Mouse (Mus musculus) kidney, embryonic 16.5 days (tissue): Measurements from ENCODE around the gene Tagap. TPM values are rescaled to one million over a fixed set of nuclear protein-coding genes. Genes with fewer than 3 reads are reported as not detected.
"Not testable (repeated sequence)": the region's sequence is repeated elsewhere in the genome, so short reads cannot be mapped to it uniquely, and the experiment has no call there.

ENCODE experiments used
- ATAC-seq: fragments of 200-750 bp; cut with Nextera tagmentation; 2 replicates; pipeline ENCODE4 v1.8.0; 2017; ENCODE audit warnings: moderate TSS enrichment; ENCODE audit not compliant: low FRiP score, low TSS enrichment
- H3K27ac ChIP-seq: fragments of 300-500 bp; sonication (generic); 2 replicates; pipeline ENCODE4 v1.5.1; 2014; ENCODE audit warnings: low read length
- H3K27me3 ChIP-seq: fragments of 300-500 bp; sonication (generic); 2 replicates; pipeline ENCODE4 v1.6.1; 2014; ENCODE audit warnings: low read length, control low read depth, mixed read lengths; ENCODE audit not compliant: insufficient read depth
- H3K36me3 ChIP-seq: fragments of 300-500 bp; sonication (generic); 2 replicates; pipeline ENCODE4 v1.6.1; 2014; ENCODE audit warnings: low read length, control low read depth, mixed read lengths; ENCODE audit not compliant: insufficient read depth
- H3K4me1 ChIP-seq: fragments of 300-500 bp; sonication (generic); 2 replicates; pipeline ENCODE4 v1.6.1; 2014; ENCODE audit warnings: low read length, control low read depth, mixed read lengths; ENCODE audit not compliant: insufficient read depth
- H3K4me2 ChIP-seq: fragments of 300-500 bp; sonication (generic); replicated peaks from 2 replicates; pipeline ENCODE4 v1.6.1; 2014; ENCODE audit warnings: low read depth, low read length
- H3K4me3 ChIP-seq: fragments of 300-500 bp; sonication (generic); 2 replicates; pipeline ENCODE4 v1.5.1; 2014; ENCODE audit warnings: mild to moderate bottlenecking, low read length
- H3K9ac ChIP-seq: fragments of 300-500 bp; sonication (generic); replicated peaks from 2 replicates; pipeline ENCODE4 v1.6.1; 2014; ENCODE audit warnings: low read length
- H3K9me3 ChIP-seq: fragments of 300-500 bp; sonication (generic); 2 replicates; pipeline ENCODE4 v1.6.1; 2016; ENCODE audit warnings: low read length, control low read depth
- WGBS: fragments of 180-500 bp; shearing (Covaris S2); extraction: QIAGEN DNeasy Blood & Tissue Kit; methylation state at CpG from one replicate; pipeline ENCODE4 v1.1.7; 2014; 5-methylcytosine and 5-hydroxymethylcytosine counted together
- polyA plus RNA-seq: library from polyadenylated mRNA; unstranded; fragments of >200 nt; fragmentation: Nextera tagmentation; extraction: Ambion mirVana; gene quantifications from 2 replicates; pipeline ENCODE4 v1.2.1, GENCODE M21; 2015

The Tagap gene
- polyA plus RNA-seq, 1 experiment from 2014 or later = 0.60 TPM

GRCm38 (mm10) chr17:7927582-7928535, 2.1 kb downstream of the Tagap start:
- Histone ChIP-seq H3K27ac (no peak overlapping the region), H3K4me3 (no peak overlapping the region), H3K4me1 (peaks cover 12% of the 10 kb centered on the region), H3K9me3 (no peaks in the 10 kb centered on the region), H3K27me3 (no peaks in the 10 kb centered on the region), H3K4me2 (no peak overlapping the region), H3K9ac (no peak overlapping the region), H3K36me3 (no peaks in the 10 kb centered on the region)
- no peak for ATAC-seq
- WGBS = 72% methylated on average over 24 of the region's 24 CpGs

DNA sequence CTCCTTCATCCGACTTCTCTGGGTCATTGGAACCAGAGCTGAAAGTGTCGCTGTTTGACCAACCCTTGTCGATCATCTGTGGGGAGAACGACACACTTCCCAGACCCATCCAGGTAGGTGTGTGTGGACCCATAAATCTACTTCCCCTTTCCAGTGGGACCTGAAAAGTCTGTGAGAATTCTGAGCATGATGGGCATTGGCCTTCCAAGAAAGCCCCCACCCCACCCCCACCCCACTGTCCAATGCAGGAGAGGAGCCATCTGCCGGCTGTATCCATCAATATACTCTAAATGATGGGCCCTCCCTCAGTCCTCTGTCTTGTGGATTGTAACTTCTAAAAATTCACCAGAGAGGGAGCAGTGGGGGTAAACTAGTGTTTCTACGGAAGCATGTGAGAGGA, 2.9 kb downstream of the Tagap start:
- Histone ChIP-seq H3K4me1 (peaks cover 12% of the 10 kb centered on the region), H3K36me3 (no peaks in the 10 kb centered on the region), H3K4me2 (no peak overlapping the region), H3K9me3 (no peaks in the 10 kb centered on the region), H3K4me3 (no peak overlapping the region), H3K27ac (no peak overlapping the region), H3K9ac (no peak overlapping the region), H3K27me3 (no peaks in the 10 kb centered on the region)
- WGBS = 82% methylated on average over 6 of the region's 6 CpGs
- no peak for ATAC-seq

DNA sequence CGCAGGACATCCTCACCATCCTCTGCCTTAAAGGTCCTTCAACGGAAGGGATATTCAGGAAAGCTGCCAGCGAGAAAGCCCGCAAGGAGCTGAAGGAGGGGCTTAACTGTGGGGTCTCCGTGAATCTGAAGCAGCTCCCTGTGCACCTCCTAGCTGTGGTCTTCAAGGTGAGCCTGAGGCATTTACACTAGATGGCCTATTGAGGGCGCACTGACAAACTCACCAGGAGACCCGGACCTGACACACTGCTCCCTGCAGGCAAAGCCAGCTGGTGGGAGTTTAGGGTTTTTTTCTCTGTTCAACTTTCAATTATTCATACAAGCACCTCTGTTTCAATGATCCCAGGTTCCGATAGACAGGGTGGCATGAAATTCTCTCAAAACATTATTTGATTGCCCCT, 3.5 kb downstream of the Tagap start:
- H3K36me3 ChIP-seq = no peaks in the 10 kb centered on the region
- 41% methylated on average over 8 of the region's 8 CpGs for WGBS

GRCm38 (mm10) chr17:7931096-7931990, 5.5 kb downstream of the Tagap start:
- ATAC-seq = no peak
- H3K27me3 ChIP-seq = no peaks in the 10 kb centered on the region
- no peaks in the 10 kb centered on the region for H3K9me3 ChIP-seq
- 79% methylated on average over 13 of the region's 13 CpGs for WGBS
- H3K4me1 ChIP-seq = peaks cover 5% of the 10 kb centered on the region
- H3K36me3 ChIP-seq = no peaks in the 10 kb centered on the region
- no peak overlapping the region for H3K9ac ChIP-seq
- H3K4me2 ChIP-seq = no peak overlapping the region
- no peak overlapping the region for H3K27ac ChIP-seq
- no peak overlapping the region for H3K4me3 ChIP-seq

More for the DNA sequence above, 3.5 kb downstream of the Tagap start:
- no peak for ATAC-seq
- Histone ChIP-seq H3K27ac (no peak overlapping the region), H3K4me2 (no peak overlapping the region), H3K9me3 (no peaks in the 10 kb centered on the region), H3K4me1 (peaks cover 12% of the 10 kb centered on the region), H3K4me3 (no peak overlapping the region), H3K27me3 (no peaks in the 10 kb centered on the region), H3K9ac (no peak overlapping the region)

- H3K9me3 ChIP-seq, H3K4me2 ChIP-seq, H3K36me3 ChIP-seq, ATAC-seq, H3K27me3 ChIP-seq, H3K9ac ChIP-seq, H3K4me3 ChIP-seq, H3K4me1 ChIP-seq, H3K27ac ChIP-seq: not testable (repeated sequence)
- WGBS = 47% methylated on average over 3 of the region's 8 CpGs
These were observed 6.3 kb downstream of the Tagap start for GRCm38 (mm10) chr17:7932121-7932520.

- Histone ChIP-seq H3K27ac (no peak overlapping the region), H3K9ac (no peak overlapping the region), H3K4me3 (no peak overlapping the region), H3K36me3 (no peaks in the 10 kb centered on the region), H3K4me1 (0 out of 2 replicates have a peak, but pooled peaks cover under 1% of the 10 kb centered on the region), H3K27me3 (no peaks in the 10 kb centered on the region), H3K4me2 (no peak overlapping the region), H3K9me3 (no peaks in the 10 kb centered on the region)
- 48% methylated on average over 8 of the region's 8 CpGs for WGBS
- no peak for ATAC-seq
These were observed 13.8 kb downstream of the Tagap start for GRCm38 (mm10) chr17:7939640-7940039.

DNA sequence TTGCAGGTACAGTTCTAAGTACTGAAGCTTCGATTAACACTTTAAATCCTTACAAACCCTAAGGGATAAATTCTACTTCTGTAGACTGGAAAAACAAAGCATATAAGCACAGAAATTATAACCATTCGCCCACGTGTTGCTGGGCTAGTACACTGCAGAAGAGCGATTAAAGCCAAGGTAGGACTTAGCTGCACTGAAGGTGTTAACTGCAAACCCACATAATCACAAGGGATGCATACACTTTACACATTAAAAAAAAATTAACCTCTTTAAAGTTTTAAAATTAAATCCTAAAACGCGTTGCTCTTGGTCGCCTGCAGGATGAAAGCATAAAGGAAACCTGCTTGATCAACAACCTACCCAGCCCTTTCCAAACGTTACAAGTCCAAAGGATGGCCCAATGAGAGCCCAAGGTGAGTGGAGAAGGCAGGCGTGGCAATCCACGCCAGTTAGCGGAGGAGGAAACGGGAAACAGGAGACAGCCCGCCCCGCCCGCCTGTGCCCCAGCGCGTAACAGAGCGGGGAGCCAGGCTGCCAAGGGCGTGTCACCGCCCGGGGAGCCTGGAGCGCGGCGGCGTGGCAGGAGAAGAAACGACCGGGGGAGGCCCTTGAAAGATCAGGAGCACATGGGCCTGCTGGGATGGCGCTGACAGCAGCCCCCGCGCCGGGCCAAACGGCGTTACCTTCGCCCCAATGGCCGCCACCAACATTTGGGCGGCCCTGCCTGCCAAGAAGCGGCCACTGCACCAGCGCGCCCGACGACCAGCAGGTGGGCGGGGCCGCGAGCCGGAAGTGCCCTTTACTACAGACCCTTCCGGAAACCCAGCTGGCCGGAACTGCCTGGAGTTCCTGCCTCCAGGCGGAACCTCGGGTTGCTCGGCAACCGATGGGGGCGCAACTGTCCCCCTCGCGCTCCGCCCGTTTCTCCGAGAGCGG, 19.6 kb downstream of the Tagap start, which contains the start of gene Rsph3a:
Gene Rsph3a (plus strand): TSS at position 498 of the 936 bp plus-strand sequence.
- not testable (repeated sequence) for H3K27me3 ChIP-seq
- WGBS = 2% methylated on average over 58 of the region's 58 CpGs
- peak within 1 kb of the TSS; percentile 71 for H3K9ac ChIP-seq

DNA sequence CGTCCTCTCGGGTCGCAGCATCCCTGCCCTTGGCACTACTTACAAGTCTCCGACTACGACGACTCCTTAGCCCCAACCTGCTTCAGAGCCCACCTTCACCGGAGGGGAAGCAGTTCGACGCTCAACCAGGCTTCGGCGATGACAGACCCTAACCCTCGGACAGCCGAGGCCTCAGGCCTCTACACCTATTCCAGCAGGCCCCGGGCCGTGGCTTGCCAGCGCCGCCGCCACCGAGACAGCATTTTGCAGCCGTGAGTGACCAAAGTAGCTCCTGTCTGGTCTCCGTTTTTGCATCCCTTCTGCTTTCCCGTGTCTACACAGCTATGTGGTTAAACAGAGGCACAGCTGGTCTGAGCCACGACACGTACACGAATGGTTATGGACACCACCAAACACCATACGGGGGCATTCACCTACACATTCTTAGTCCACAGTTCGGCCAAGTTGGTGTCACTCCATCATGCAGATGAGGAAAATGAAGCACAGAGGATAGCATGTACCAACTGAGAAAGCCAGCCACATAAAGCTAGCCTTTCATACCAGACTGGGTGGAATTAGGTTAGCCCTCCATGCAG, 20.3 kb downstream of the Tagap start:
- not testable (repeated sequence) for H3K27ac ChIP-seq, H3K36me3 ChIP-seq, H3K9me3 ChIP-seq, H3K27me3 ChIP-seq, H3K4me1 ChIP-seq
- peak overlapping the region; percentile 62 for H3K4me2 ChIP-seq
- H3K4me3 ChIP-seq = peak overlapping the region; percentile 56
- ATAC-seq = peak; percentile 75
- H3K9ac ChIP-seq = peak overlapping the region; percentile 63
- WGBS = 0% methylated on average over 15 of the region's 27 CpGs

More for the DNA sequence above, 19.6 kb downstream of the Tagap start, which contains the start of gene Rsph3a:
- not testable (repeated sequence) for H3K9me3 ChIP-seq, H3K4me1 ChIP-seq, H3K36me3 ChIP-seq
- peak within 1 kb of the TSS; percentile 94 for H3K27ac ChIP-seq
- H3K4me3 ChIP-seq = peak within 1 kb of the TSS; percentile 56
- peak; percentile 99 for ATAC-seq
- peak within 1 kb of the TSS; percentile 62 for H3K4me2 ChIP-seq

DNA sequence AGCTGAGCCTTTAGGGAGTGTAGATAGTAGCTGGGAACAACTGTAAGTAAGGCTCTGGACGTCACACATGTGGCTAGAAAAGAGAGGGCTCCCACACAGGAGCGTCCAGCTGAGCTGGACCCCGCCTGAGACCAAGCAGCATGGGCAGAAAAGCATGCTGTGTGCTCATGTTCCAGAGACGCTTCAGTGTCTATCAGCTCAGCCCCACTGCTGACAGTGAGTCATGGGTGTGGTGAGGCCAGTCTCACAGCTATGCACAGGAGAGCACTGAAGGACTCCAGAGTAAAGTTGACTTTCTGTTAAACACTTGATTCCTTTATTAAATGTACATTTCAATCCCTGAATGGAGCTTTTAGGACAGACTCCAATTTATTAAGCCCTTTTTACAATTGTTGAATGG, 25.5 kb downstream of the Tagap start:
- H3K9ac ChIP-seq, H3K4me2 ChIP-seq, H3K4me3 ChIP-seq, H3K27me3 ChIP-seq, H3K36me3 ChIP-seq, H3K4me1 ChIP-seq, H3K9me3 ChIP-seq, ATAC-seq, H3K27ac ChIP-seq: not testable (repeated sequence)
- WGBS = no CpG with 5 or more reads among the region's 4 CpGs
